Mouse (Mus musculus): ENCODE results near the gene Actrt3.
A peak's percentile ranks its signal among the peaks of the same experiment; 100 is the strongest.

Gene Actrt3

DNA sequence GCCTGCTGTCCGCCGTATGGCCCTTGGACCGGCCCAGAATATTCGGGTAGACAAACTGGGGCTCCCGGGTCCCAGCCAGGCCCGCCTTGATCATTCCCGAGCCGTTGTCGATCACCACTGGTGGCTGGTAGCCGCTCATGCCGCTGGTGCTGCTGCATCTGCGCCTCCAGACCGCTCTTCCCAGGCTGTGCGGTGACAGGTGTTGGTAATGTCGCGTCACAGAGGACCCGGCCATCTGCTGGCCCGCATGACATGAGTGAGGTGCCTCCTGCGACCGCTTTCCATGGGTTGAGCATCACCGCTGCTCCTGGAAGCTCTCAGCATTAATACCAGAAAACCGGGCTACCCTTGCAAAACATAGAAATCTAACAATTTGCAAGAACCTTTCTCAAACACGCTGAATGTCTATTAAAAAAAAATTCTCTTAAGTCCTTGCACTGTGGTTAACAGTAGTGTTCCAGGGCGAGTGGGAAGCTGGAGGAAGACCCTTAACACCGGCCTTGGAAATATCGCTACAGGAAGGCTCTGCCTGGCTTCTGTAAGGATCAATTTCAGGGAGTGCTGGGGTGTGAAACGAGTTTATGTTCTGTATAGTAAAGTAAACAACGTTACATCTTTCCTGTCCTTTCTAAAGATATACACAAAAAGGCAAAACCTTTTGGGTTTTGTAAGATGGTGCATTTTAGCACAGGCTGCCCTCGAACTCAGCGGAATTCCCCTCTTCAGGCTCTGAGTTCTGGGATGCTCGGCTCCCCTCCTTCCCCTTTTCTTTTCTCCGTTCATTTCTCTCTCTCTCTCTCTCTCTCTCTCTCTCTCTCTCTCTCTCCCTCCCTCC lies at the start of gene Actrt3:
Gene Actrt3, minus strand, starts transcription at position 229 of the 835 bp plus-strand sequence.
- peak; percentile 80 to 82 for DNase-seq

DNA sequence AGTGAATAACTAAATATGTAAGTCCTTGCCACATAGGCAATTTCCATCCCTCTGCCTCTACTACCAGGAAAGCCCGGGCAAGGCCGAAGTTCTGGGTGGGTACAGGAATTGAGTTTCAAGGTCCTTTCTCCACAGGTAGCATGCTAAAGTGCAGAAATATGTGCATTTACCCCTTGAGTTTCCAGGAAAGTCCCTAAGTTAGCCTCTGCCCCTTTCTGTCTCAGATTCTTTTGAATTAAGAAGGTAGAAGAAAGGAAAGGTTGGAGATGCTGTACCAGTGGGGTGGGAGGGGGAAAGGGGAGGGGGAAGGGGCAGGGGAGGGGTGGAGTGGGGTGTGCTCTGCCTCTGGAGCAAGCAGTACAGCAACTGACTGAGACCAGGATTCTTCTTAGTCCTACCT lies 48.7 kb upstream of the Actrt3 start:
- no peak for DNase-seq

DNA sequence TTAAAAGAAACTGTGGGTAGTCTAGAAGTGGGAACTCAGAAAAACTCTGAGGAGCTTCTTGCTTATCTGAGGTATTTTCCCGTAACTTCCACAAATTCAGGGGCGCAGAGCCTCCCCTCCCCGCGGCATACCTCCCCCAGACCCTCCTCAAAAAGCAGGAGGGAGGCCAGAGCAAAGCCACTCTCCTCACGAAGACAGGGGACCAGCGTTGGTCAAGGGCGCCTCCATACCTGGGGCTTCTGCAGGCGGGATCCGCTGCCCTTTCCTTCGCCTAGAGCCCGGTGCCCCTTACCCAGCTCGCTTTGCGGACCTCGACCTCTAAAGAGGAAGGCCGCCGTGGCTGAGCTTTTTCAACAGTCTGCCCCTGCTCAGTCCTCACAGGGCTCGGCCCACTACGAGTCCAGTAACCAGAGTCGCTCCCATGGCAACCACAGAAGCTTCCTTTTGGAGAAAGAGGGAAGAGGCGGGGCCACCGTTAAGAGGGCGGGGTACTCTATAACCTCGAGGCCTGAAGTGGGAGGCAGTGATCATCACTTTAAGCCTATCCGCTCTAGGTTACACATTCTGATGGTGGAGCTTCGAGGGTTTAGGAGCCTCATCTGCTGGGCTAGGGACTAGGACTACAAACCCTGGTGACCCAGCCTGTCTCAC lies 47.8 kb upstream of the Actrt3 start, which contains the start of gene Lrrc34:
Gene Lrrc34, minus strand, starts transcription at position 430 of the 651 bp plus-strand sequence.
- DNase-seq, result no peak

DNA sequence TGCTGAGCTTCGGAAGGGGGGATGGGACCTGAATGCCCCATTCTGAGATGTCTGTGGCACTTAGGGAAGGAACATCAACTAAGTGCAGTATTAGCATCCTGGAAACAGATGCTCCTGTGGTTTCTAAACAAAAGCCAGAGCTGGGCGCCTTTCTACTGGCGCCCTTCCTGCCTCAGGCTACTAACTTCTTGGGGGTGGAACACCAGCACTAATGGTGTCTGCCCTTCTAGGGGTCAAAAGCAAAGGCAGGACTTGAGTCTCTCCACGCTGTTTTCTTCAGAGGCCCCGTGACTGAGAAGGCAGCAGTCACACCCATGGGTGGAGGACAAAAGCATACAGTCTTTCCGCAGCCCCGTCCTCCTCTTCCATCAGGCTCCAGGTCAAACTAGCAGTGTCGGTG lies 47.0 kb upstream of the Actrt3 start:
- no peak for DNase-seq

DNA sequence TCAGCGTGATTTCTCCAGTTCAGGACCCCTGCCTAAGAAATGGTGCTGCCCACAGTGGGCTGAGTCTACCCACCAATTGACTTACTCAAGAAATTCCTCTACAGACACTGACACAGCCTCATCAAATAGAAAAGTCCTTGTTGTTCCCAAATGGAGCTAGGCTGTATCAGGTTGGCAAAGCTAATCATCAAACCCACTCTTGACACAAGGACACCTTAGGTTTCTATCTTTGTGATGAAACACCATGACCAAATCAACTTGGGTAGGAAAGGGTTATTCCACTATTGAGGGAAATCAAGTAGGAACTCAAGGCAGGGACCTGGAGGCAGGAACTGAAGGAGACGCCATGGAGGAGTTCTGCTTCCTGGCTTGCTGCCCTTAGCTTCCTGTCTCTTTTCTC lies 44.5 kb upstream of the Actrt3 start, which contains the start of gene Lrriq4:
Gene Lrriq4, plus strand, starts transcription at position 301 of the 400 bp plus-strand sequence.
- no peak for DNase-seq

DNA sequence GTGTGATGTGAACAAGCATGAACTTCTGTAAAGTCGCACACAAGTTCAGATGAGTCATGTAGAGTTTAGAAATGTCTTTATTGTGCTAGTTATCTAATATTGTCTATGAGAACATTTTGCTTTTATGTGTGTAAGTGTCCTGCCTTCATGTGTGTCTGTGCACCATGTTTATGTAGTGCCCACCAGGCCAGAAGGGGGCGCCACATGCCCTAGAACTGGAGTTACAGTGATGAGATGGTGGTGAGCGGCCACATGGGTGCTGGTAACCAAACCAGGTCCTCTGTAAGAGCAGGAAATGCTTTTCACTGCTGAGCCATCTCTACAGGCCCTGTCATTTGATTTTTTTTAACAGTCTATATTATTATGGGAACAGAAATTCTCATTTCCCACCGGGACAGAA lies 35.9 kb upstream of the Actrt3 start:
- no peak for DNase-seq

DNA sequence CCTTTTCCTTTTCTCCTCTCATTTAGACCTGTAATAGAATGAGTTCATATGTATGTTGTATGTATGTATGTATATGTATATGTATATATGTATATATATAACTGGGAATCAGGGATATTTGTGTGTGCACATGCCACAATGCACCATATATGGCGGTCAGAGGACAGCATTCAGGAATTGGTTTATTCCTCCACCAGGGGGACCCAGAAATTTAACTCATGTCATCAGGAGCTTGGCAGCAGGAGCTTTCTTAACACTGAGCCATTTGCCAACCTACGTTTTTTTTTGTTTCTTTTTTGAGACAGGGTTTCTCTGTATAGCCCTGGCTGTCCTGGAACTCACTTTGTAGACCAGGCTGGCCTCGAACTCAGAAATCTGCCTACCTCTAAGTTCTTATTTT lies 33.9 kb upstream of the Actrt3 start:
- no peak for DNase-seq

DNA sequence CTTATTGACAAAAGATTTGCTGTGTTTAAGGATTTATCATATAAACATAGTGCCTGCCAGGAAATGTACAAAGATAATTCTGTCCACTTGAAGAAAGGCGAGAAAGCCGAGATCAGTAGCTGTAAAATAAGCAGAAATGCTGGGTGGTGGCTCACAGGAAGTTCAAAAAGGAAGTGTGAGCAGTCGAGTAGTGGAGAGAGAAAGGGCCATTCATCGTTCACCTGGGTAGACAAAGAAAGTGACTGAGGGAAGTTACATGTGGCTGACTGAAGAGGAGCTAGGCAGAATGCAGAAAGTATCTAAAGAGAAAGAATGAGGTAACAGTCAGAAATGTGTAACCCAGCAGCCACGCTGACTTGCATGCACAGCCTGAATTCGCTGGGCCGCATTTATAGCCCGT lies 20.4 kb upstream of the Actrt3 start:
- no peak for DNase-seq

DNA sequence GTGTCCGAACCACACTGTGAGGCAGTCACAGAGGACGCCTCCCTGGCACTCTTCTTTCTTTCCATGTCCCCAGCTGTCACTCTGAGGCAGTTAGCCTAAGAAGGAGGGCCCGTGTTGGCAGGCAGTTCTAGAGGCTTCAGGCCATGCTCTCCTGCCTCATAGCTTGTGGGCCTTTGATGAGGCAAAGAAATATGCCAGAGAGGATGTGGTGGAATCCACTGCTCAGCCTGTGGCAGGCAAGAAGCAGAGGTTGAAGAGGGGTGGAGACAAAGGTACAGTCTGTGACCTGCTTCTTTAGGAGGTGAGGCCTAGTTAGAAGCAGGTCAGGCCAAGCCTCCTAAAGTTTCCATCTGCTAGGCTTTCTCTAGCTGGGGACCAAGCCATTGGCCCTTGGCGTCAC lies 11.2 kb upstream of the Actrt3 start:
- no peak for DNase-seq

DNA sequence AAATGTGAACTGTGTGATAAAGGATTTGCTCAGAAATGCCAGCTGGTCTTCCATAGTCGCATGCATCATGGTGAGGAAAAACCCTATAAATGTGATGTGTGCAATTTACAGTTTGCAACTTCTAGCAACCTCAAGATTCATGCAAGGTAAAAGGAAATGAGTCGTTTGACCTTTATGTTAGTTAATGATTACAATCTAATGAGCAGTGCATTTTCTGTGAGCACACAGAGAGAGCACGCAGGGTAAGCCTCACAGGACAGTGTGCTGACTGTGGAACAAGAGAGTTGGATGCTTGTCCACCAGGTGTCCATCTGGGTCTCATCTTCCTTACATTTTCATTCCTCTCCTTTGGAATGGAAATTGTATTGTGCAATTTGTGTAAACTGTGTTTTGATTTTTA lies 9.3 kb upstream of the Actrt3 start:
- DNase-seq, result no peak

DNA sequence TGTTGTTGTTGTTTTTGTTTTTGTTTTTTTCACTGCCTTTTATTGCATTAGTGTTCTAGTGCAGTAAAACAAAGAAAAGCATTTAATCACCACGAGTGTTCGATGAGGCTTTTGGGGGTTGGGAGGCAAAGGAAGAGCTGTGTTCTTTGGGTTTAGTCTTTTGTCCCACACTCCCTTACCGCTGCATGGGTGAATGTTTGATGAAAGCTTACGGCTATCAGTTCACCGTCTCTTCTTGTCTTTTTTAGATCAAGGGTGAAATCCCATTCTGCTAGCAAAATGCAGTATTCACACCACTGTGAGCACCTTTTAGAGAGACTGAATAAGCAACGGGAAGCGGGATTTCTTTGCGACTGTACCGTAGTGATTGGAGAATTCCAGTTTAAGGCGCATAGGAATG lies 3.5 kb upstream of the Actrt3 start:
- no peak for DNase-seq

DNA sequence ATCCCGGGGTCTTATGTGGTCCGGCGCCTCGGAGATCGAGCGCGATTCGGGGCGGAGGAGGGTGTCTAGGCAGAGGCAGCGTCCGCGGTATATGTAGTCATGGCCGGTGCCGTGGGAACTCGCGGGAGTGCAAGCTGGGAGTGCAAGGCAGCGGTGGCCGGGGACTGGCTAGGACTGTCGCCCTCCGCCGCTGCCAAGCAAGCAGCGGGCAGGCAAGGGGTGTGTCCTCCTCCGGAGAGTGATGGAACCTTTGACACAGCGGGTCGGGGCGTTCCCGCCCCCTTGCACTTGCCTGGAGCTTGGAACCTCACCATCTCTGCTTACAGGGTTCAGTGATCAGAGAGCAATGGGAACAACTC lies 3.0 kb upstream of the Actrt3 start:
- DNase-seq, result no peak

DNA sequence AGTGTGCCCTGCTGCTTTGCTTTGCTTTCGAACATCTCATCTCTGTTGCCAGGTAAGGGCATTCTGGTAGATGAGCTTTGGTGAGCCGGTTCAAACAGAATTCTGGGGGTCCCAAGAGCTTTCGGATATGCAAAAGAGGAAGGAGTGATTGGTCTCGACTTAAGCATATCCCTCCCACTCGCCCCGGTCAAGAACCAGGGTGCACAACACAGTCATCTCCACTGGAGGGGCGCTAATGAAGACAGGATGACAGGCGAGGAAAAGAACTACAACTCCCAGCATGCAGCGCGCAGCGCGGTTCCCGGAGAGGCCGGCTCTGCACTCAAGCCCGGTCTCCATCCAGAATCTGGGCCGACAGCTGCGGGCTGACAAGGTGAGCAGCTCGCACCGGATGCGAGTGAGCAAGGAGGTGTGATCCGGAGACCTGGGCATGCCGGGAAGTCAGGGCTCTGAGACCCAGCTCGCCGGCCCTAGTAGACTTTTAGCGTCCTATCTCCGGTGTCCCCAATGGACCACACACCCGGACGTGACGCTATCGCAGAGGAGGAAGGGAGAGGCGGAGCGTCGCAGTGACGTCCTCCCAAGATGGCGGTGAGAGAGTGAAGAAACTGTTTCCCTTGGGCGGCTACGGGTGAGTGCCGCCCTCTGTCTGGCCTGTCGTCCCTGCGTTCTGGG lies 2.5 kb upstream of the Actrt3 start, which contains the start of gene Mynn:
Gene Mynn, plus strand, starts transcription at position 1 of the 675 bp plus-strand sequence.
- peak; percentile 97 for DNase-seq

DNA sequence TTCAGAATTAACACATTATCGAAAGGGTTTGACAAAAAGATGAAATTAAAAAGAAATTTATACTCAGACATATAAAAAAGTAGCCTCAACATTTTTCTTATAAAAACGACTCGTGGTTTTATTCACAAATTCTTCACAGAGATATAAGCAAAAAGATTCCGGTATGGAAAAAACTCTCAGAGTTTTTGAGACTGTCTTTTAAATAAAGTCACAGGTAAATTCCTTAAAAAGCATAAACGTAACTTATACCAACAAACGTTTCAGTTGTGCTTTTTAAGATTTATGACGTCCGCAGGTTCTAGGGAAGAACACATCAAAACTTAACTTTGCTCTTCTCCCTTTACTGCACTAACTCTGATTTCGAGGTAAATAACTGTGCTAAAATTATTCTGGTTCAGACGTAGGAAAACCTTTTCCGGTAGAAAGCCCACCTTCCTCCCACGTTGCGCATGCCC lies 1.9 kb upstream of the Actrt3 start:
- no peak for DNase-seq

DNA sequence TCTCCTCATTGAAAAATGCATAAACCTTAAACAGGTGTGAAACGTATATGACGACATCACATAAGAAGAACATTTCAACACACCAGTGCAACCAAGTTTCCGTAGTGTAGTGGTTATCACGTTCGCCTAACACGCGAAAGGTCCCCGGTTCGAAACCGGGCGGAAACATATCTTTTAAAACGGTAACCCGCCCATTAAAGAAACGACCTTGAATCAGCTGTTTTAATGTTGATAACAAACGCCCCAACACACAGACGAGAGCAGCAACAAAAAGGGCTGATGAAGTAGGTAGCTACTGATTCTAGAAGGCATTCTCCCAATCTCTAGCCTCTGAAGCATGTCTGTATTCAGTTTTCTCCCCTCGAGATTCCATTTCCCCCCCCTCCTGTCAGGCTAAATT lies 1.4 kb upstream of the Actrt3 start:
- DNase-seq, result peak; percentile 86 to 94

DNA sequence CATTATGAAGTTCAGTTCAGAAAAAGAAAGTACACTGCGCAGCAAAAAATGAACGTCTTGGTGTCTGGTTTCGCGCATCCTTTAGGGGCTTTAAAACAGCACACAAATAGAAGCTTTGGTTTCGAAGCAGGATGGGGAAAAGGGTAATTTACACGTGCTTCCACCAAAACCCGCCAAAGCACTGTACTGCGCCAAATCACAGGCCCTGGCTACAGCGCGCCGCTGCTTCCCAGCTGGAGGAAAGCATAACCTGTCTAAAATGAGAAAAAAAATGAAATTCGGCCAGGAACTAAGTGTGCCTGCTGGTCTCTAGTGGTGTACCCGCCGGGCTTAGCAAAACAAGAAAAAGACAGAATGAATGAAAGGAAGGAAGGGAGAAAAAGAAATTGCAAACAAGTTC lies 978 bp upstream of the Actrt3 start:
- DNase-seq, result peak; percentile 43 to 67

DNA sequence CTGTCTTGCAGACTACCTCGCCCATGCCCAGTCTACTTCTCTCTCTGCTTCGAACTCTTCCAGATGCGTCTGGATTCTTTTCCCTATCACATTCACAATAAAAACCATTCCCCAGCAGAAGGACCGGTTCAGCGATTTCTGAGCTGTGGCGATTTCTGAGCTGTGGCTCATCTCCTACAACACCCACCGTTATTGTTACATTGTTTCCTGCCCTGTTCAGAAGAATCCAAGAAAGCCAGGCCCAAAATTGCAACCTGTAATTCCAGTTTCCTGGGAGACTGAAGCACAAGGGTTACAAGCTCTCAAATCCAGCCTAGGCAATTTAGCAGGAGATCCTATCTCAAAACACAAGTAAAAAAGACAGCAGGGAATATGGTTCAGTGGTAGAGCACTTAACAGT lies 2.5 kb downstream of the Actrt3 start:
- no peak for DNase-seq

DNA sequence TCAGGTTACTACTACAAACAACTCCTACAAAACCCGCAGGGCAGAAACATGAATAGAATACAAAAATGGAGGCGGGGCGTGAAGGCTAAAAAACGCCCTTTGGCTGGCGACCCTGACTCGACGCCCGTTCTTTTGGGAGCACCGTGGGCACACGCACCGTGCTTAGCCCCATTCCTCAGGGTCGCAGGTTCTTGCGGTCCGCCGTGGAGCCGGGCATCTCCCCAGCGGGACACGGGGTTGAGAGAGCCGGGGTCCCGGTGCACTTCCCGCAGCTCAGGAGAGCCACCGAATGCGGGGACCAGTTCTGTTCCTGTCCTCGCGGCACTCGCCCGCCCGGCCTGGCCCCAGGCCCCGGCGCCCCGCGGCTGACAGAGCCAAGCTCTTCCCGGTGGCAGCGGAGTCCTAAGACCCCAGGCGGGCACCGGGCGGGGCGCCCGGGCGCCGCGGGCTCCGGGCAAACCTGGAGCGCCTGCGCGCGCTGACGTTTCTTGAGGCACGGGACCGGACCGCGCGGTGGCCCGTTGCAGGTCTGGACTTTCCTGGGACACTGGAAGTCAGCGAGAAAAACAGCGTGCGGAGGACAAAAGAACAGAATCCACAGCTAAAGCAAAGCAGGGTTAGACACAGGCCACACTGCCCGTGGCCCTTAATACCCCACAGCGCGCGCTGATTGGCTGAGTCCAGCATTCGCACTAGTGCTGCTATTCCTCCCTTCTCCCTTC lies 4.5 kb downstream of the Actrt3 start:
- peak; percentile 56 to 71 for DNase-seq

DNA sequence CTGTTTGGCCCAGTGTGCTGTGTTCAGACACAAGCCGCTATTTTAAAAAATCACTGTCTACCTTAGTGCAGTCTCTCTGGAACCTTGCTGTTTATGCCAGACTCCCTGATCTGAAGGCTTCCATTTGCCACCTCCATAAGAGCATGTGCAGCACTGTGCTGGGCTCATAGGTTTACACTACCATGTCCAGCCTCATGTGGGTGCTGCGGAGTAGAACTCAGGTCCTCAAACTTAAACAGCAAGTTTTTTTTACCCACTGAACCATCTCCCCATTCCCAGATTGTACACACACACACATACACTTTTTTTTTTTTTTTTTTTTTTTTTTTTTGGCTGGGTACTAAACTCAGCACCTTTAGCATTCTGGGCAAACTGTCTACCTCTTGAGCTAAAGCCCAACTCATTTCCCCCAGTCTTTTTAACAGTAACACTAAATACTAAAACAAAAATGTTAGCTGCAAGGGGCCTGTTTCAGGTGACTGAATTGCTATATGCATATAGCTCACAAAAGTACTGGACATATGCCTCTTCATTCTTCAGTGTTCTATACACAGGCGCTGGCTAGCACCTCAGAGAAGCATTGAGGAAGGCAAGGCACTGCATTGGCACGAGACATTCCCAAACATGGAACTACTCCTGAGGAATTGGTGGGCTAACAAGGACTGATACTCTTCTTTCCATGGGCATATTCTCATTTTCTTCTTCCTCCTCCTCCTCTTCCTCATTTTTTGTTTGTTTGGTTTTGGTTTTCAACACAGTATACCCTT lies 5.8 kb downstream of the Actrt3 start:
- DNase-seq, result no peak

DNA sequence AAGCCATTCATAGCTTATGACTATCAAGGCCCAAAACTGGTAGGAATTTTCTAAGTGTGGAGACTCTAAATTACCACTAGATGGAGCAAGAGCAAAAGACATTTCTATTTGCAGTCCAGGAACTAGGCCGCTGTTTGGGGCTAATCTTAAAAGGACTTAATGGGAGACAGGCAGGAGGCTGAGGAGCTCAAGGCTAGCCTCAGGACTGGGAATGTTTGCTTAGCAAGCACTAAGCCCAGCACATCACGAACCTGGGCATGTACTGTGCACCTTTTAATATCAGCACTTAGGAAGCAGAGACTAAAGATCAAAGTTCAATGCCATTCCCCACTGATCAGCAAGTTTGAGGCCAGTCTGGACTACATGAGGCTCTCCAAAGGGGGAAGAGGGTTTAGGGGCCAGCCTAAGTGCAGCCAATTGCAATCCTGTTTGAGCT lies 7.3 kb downstream of the Actrt3 start:
- DNase-seq, result no peak

DNA sequence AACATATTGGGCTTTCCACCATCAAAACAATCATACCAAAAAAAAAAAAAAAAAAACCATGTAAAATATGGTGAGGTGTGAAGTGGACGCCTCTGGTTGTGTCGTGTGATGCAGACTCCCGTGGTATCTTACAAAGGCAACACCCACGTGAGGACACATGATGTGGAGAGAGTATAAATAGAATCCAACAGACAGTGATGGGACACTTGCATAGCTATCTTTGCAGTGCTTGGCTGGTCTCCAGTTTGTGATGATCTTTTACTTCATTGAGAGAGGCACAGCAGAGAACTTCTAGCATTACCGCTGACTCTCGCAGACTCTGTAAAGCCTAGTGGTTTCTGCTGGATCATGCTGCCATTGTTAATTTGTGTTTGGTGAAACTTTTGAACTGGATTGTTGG lies 10.9 kb downstream of the Actrt3 start:
- no peak for DNase-seq

DNA sequence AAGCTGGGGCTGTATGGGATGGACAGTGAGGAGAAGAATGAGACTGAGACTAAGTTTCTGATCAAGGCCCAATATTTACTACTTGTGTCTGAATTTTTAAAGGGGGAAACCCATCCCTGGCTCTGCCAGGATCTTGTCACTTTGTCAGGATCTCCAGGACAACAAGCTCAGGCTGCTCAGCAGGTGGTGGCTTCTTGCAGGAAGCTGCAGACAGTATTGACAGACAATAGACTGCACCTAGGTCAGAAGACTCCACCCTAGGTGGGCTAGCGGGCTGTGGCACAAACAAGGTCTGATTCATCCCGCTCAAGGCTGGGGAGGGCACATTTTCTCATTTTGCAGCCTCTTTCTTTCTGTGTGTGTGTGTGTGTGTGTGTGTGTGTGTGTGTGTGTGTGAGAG lies 26.2 kb downstream of the Actrt3 start:
- no peak for DNase-seq

Data from cerebellum, adult 18-20 months (tissue).